8 mouse cellular contexts compared by ENCODE assay signal in the genomic region with DNA sequence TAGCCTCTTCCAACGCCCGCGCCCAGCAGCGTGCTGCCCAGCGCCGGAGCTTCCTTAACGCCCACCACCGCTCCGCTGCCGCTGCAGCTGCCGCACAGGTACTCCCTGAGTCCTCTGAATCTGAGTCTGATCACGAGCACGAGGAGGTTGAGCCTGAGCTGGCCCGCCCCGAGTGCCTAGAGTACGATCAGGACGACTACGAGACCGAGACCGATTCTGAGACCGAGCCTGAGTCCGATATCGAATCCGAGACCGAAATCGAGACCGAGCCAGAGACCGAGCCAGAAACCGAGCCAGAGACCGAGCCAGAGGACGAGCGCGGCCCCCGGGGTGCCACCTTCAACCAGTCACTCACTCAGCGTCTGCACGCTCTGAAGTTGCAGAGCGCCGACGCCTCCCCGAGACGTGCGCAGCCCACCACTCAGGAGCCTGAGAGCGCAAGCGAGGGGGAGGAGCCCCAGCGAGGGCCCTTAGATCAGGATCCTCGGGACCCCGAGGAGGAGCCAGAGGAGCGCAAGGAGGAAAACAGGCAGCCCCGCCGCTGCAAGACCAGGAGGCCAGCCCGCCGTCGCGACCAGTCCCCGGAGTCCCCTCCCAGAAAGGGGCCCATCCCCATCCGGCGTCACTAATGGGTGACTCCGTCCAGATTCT. TPM values are rescaled to one million over a fixed set of nuclear protein-coding genes. Genes with fewer than 3 reads are reported as not detected.
DNase-seq lines count a peak whose midpoint lies in the region; ATAC-seq lines count a peak whose summit lies in the region.

No protein-coding gene starts in this region.

- peaks cover 54% of the 10 kb centered on the region for H3K27me3 ChIP-seq in heart, embryonic 10.5 days (ENCODE audit: insufficient read depth, poor library complexity, severe bottlenecking)
- peaks cover 70% of the 10 kb centered on the region for H3K27me3 ChIP-seq in hindbrain, embryonic 13.5 days
- H3K27me3 ChIP-seq in midbrain, embryonic 13.5 days = peaks cover 68% of the 10 kb centered on the region

- H3K4me3 ChIP-seq in heart, embryonic 10.5 days = peak overlapping the region; percentile 50
- H3K4me3 ChIP-seq in brown adipose tissue, adult 24 weeks (ENCODE audit: insufficient read depth, low read depth, low read length) = 0 out of 2 replicates have a peak overlapping the region, but pooled peaks have one; percentile 1
- peak overlapping the region; percentile 33 for H3K4me3 ChIP-seq in hindbrain, embryonic 13.5 days
- peak overlapping the region; percentile 31 for H3K4me3 ChIP-seq in midbrain, embryonic 13.5 days (replicated peaks)

- peaks cover 13% of the 10 kb centered on the region; the same call in 1 of the 2 replicates for H3K4me1 ChIP-seq in heart, embryonic 10.5 days
- no peaks in the 10 kb centered on the region for H3K4me1 ChIP-seq in brown adipose tissue, adult 24 weeks (ENCODE audit: control insufficient read depth, insufficient read depth, insufficient read length, low read length)
- H3K4me1 ChIP-seq in hindbrain, embryonic 13.5 days (replicated peaks) = peaks cover 29% of the 10 kb centered on the region
- H3K4me1 ChIP-seq in midbrain, embryonic 13.5 days (replicated peaks) = peaks cover 20% of the 10 kb centered on the region

- H3K9me3 ChIP-seq in heart, embryonic 10.5 days = peaks cover 3% of the 10 kb centered on the region; the same call in 1 of the 2 replicates
- peaks cover 25% of the 10 kb centered on the region for H3K9me3 ChIP-seq in hindbrain, embryonic 13.5 days
- H3K9me3 ChIP-seq in midbrain, embryonic 13.5 days = peaks cover 26% of the 10 kb centered on the region

- WGBS in heart, embryonic 10.5 days = 54% methylated on average over 58 of the region's 58 CpGs
- WGBS in hindbrain, embryonic 13.5 days = 50% methylated on average over 57 of the region's 58 CpGs
- 48% methylated on average over 58 of the region's 58 CpGs for WGBS in midbrain, embryonic 13.5 days

- no peak for ATAC-seq in hindbrain, embryonic 13.5 days (ENCODE audit: low FRiP score)
- no peak for ATAC-seq in midbrain, embryonic 13.5 days

- H3K36me3 ChIP-seq in heart, embryonic 10.5 days = peaks cover 86% of the 10 kb centered on the region
- peaks cover 66% of the 10 kb centered on the region for H3K36me3 ChIP-seq in hindbrain, embryonic 13.5 days
- peaks cover 69% of the 10 kb centered on the region for H3K36me3 ChIP-seq in midbrain, embryonic 13.5 days

- intact Hi-C loops in left cerebral cortex, postnatal 4 days (cut with DNase I) = loop anchor here (5.0 kb wide), 1 partner anchor 698 kb away; no protein-coding TSS in a partner anchor

- peak overlapping the region; percentile 50 for H3K4me2 ChIP-seq in hindbrain, embryonic 13.5 days
- H3K4me2 ChIP-seq in midbrain, embryonic 13.5 days (replicated peaks) = peak overlapping the region; percentile 52

- DNase-seq in heart, embryonic 10.5 days (ENCODE audit: low spot score) = no peak
- no peak for DNase-seq in heart, adult 18-20 months
- no peak for DNase-seq in left cerebral cortex, postnatal 4 days
- no peak for DNase-seq in ovary, postnatal 10 days (ENCODE audit: low spot score)
- no peak for DNase-seq in natural killer cell, adult 2 months (ENCODE audit: low spot score in 2 of 2)

- peak overlapping the region; percentile 30; the same call in 1 of the 2 replicates for H3K9ac ChIP-seq in hindbrain, embryonic 13.5 days
- H3K9ac ChIP-seq in midbrain, embryonic 13.5 days (replicated peaks) = no peak overlapping the region

- no peak overlapping the region for H3K27ac ChIP-seq in heart, embryonic 10.5 days
- H3K27ac ChIP-seq in brown adipose tissue, adult 24 weeks (replicated peaks; ENCODE audit: low read depth, low read length) = no peak overlapping the region
- H3K27ac ChIP-seq in hindbrain, embryonic 13.5 days = no peak overlapping the region
- no peak overlapping the region for H3K27ac ChIP-seq in midbrain, embryonic 13.5 days

RNA-seq across cellular contexts. Expression of a gene that starts 0.8 kb away (rescaled TPM):
- polyA plus RNA-seq in heart, embryonic 10.5 days (2016; fragmentation: Nextera tagmentation; extraction: Ambion mirVana) = 964 and 1,128 TPM in 2 replicates
- 1,000 to 10,000 TPM; 1,194 to 1,253 TPM for total RNA-seq in heart, adult 18-20 months (2021)
- polyA plus RNA-seq in brown adipose tissue, adult 24 weeks (2012; ENCODE audit: insufficient read depth, insufficient read length, missing spikeins) = 2,899 and 4,504 TPM in 2 replicates
- polyA plus RNA-seq in hindbrain, embryonic 13.5 days (2015; fragmentation: Nextera tagmentation; extraction: Ambion mirVana) = 1,452 and 1,516 TPM in 2 replicates
- 1,084 and 1,205 TPM in 2 replicates for polyA plus RNA-seq in midbrain, embryonic 13.5 days (2015; fragmentation: Nextera tagmentation; extraction: Ambion mirVana)
- 1,000 to 10,000 TPM; 1,551 to 1,677 TPM for total RNA-seq in left cerebral cortex, postnatal 4 days (2021)
